Mouse (Mus musculus) adrenal gland, postnatal 4 days (tissue): Measurements from ENCODE around the gene Trp63. TPM values are rescaled to one million over a fixed set of nuclear protein-coding genes. Genes with fewer than 3 reads are reported as not detected.

ENCODE experiments used
- DNase-seq, 2 experiments: peaks; one replicate each; pipeline ENCODE4 v3.0.0; 2021 to 2022; ENCODE audit warnings: low spot score in 2 of 2, mixed read lengths in 2 of 2
- total RNA-seq, 2 experiments: library from RNA; stranded (reverse); gene quantifications; 2 replicates each; pipeline ENCODE4 v1.2.3; 2021

Gene Trp63
- total RNA-seq, 2 experiments from 2014 or later, result 0.36 to 0.71 TPM

- DNase-seq, result no peak
Measured at GRCm38 (mm10) chr16:25777501-25777900, 93.9 kb downstream of the Trp63 start.

- no peak for DNase-seq
Measured at GRCm38 (mm10) chr16:25779964-25780363, 96.4 kb downstream of the Trp63 start.

- no peak for DNase-seq
Measured at GRCm38 (mm10) chr16:25784246-25784645, 100.7 kb downstream of the Trp63 start.

- no peak for DNase-seq
Measured at GRCm38 (mm10) chr16:25786457-25786856, 102.9 kb downstream of the Trp63 start.

GRCm38 (mm10) chr16:25792640-25793266 lies 109.2 kb downstream of the Trp63 start:
- DNase-seq, result no peak

- DNase-seq, result no peak
Measured at GRCm38 (mm10) chr16:25797732-25798294, 114.2 kb downstream of the Trp63 start.

- DNase-seq, result no peak
Measured at GRCm38 (mm10) chr16:25799618-25800017, 116.1 kb downstream of the Trp63 start.

GRCm38 (mm10) chr16:25804955-25805354 lies 121.4 kb downstream of the Trp63 start:
- no peak for DNase-seq

GRCm38 (mm10) chr16:25807116-25807515 lies 123.6 kb downstream of the Trp63 start:
- no peak for DNase-seq

- DNase-seq, result no peak
Measured at GRCm38 (mm10) chr16:25817753-25818624, 134.4 kb downstream of the Trp63 start.

GRCm38 (mm10) chr16:25826016-25826415 lies 142.5 kb downstream of the Trp63 start:
- no peak for DNase-seq

- no peak for DNase-seq
Measured at GRCm38 (mm10) chr16:25832576-25832975, 149.0 kb downstream of the Trp63 start.

GRCm38 (mm10) chr16:25835301-25835700 lies 151.7 kb downstream of the Trp63 start:
- no peak for DNase-seq

- no peak for DNase-seq
Measured at GRCm38 (mm10) chr16:25835723-25836122, 152.2 kb downstream of the Trp63 start.

- DNase-seq, result no peak
Measured at GRCm38 (mm10) chr16:25842996-25843395, 159.4 kb downstream of the Trp63 start.

GRCm38 (mm10) chr16:25843625-25844024 lies 160.1 kb downstream of the Trp63 start:
- no peak for DNase-seq

- no peak for DNase-seq
Measured at GRCm38 (mm10) chr16:25846611-25847010, 163.0 kb downstream of the Trp63 start.

- no peak for DNase-seq
Measured at GRCm38 (mm10) chr16:25848474-25848873, 164.9 kb downstream of the Trp63 start.

- DNase-seq, result no peak
Measured at GRCm38 (mm10) chr16:25849593-25850464, 166.3 kb downstream of the Trp63 start.

- no peak for DNase-seq
Measured at GRCm38 (mm10) chr16:25860731-25861505, 177.4 kb downstream of the Trp63 start.
